Mouse (Mus musculus) kidney, postnatal 4 days (tissue): ENCODE results near the gene Nexmif.
"Not testable (repeated sequence)": the region's sequence is repeated elsewhere in the genome, so short reads cannot be mapped to it uniquely, and the experiment has no call there.

ENCODE experiments used
- DNase-seq, 2 experiments: peaks; one replicate each; pipeline ENCODE4 v3.0.0; 2021; ENCODE audit warnings: mixed read lengths in 2 of 2

The Nexmif gene

DNA sequence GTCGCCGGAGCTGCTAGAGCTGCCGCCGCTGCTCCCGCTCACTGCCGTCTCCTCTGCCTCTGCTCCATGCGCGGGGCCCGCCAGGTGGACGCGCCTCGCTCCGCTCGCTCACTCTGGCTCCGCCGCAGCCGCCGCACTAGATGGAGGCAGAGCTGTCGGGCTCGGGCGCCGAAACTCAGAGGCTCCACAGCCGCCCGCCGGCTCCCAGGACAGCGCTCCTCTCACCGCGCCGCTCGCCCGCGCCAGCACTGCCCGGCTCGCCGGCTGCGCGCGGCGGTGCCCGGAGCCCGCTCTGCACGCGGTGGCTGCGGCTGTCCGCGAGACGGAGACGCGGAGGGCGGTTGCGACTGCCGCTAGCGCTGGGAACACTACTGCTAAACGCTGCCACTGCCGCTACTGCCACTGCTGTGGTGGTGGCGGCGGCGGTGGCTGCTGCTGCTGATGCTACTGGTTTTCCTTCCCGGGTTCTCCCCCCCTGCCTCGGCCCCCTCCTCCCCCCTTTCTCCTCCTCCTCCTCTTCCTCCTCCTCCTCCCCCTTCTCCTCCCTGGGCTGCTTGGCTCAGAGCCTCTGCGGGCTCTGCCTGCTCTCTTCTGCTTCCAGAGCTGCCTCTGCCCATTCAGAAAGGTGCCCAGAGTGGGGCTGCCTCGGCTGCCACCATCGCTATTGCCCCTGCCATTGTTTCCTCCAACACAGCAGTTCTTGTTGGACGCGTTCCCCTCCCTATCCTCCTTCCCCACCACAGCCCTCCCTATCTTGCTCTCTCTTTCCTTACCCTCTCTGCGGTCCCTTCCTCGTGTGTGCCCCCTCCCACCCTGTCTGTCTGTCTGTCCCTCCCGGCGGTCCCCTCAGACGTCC is at the start of gene Nexmif:
Gene Nexmif (minus strand): TSS at position 450 of the 856 bp plus-strand sequence.
- DNase-seq = peak; percentile 54 to 69

DNA sequence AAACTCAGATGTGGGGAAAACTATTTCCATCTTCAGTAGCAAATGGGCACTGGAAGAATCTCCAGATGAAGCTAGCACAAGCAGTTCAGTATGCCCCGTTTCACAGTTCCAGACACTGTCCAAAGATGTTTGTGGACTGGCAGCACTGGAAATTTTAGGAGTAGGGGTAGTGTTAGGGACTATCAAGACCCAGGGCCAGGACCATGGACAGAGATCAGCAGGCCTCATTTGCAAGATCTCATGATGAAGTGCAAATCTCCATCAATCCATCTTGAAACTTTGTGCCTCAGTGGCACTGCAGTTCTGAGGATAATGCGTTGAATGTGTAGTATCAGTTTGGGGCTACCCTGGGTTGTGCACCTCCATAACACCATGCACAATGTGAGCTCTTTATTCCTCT is 7.7 kb upstream of the Nexmif start:
- peak; percentile 62 to 68 for DNase-seq

DNA sequence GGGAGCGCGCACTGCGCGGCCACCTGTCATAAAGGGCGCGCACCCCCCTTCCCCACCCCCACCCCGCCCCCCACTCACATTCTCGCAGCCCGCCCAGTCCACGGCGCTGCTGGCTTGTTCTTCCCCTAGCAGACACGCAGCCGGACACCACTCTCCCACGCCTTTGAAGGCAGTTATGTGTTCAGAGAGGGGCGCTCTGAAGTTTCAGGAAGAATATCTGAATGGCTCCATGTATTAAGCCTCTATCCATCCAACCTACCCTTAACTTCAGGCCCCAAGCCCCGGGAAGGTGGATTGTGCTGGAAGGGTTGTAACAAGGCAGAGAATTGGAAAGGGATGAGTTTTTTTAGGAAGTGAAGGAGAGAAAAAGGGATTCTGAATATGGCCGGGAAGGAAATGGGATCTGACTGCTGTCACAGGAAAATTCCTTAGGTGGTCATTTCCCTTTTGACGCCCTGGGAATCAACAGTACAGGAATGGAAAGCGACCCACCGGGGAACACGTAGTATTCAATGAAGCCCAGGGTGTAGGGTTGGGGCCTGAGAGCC is 681 bp upstream of the Nexmif start:
- DNase-seq = peak; percentile 1 to 6

DNA sequence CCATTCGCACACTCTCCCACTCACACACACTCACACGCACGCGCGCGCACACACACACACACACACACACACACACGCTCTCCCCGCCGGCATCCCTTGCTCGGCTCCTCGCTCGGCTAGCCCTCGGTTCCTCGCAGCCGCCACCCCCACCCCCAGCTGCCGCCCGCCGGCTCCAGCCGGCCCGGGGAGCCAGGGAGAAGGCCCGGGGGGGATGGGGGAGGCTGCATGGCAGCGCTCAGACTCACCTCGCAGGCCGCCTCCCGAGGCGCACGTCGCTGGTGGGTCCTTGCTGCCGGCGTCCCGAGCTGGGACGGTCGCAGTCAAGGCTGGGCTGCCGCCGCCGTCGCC is 623 bp downstream of the Nexmif start:
- DNase-seq = peak in 1 of 2 experiments; percentile 38

DNA sequence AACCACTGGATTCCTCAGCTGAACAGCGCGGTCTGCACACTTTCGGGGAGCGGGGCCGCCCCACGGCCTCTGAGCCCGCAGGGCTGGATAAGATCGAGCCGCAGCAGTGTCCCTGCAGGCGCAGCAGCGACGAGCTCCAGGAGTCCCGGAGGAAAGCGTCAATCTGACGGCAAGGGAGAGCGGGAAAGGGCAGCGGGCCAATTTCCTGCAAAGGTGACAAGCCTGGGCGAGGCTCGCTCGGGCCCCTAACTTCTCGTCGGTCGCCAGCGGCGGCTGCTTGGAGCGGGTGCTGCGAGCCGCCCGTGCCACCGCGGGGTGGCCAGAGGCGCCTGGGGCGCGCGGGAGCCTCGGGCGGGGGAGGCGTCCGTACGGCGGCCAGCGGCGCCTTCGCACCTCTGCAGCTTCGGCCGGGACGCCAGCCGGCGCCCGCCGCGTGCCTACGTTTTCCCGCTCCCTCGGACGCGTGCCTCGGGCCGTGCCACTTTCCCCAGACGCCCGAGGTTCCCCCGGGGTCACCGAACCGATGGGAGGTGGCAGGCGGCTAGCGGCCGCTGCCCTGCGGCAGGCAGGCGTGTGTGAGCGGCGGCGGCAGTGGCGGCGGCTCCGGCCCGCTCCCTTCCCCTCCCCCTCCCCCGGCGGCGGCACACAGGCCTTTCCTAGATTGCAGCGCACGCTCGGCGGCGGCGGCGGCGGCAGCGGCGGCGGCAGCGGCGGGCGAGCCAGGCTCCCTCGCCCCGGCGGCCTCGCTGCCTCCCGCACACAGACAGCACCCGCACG is 1.2 kb downstream of the Nexmif start:
- DNase-seq = peak; percentile 65 to 76

DNA sequence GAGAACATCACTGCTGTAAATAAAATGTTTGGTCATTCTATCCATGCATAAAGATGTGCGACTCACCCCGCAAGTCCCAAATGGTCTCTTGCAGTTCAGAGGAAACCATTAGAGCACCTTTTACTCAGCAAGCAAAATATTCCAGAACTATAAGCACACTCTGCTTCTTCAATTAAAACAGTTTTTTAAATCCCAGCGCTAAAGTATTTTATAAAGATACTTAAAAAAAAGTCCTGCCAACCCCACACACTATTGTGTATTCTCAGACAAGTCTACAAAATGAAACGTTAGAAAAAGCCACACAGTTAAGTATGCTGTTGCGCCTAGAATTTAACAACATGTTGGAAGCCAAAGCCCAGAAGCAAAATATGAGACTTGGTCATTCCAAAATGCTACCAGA is 1.9 kb downstream of the Nexmif start:
- DNase-seq = no peak

DNA sequence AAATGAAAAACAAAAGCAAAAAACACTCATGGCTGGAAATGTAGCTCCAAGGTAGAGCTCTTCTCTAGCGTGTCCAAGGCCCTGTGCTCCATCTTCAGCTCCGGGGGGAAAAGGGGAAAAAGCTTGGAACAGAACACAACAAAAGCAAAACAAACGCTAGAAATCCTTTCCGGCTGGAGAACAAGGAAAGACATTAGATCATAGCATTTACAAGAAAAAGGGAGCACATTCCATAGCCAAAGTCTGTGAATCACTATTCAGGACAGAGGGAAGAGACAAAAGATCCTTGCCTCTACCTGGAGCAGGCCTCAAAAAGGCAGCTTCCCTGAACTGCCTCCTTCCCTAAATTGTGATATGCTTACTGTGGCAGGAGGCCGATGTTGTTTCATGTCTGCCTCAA is 4.4 kb downstream of the Nexmif start:
- no peak for DNase-seq

DNA sequence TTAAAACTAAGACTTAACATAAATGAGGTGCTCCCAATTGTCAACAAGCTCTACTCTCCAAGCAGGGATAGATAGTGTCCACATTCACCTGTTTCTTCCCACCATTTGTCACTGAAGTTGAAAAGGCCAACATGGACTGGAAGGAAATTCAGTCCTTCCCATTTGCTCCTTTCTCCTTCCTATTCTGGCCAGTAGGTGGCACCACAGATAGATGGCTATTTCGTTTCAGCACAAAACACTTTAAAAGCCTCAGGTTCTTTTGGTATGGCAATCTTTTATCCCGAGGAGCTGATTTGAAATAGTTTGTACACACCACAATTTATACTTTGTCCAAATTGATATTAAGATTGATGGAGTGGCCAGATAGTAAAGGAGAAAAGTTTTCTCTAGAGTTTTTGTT is 21.7 kb downstream of the Nexmif start:
- peak; percentile 36 to 56 for DNase-seq

DNA sequence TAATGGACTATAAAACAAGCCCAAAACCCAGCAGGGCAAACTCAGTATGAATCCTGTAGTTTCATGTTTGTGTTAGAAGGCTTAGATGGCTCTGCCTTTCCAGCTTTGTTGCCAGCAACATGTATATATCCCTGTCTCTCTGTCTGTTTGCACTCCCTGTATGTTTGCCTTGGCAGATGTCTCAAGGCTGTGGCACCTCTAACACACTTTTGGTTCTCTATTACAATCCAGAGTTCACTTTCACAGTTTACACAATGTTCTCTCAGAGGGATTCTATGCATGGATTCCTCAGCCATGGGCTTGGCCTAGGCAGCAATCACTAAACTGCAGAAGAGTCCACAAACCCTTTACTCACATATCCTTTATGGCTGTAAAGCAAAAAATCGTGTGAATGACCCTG is 50.9 kb downstream of the Nexmif start:
- DNase-seq = no peak

DNA sequence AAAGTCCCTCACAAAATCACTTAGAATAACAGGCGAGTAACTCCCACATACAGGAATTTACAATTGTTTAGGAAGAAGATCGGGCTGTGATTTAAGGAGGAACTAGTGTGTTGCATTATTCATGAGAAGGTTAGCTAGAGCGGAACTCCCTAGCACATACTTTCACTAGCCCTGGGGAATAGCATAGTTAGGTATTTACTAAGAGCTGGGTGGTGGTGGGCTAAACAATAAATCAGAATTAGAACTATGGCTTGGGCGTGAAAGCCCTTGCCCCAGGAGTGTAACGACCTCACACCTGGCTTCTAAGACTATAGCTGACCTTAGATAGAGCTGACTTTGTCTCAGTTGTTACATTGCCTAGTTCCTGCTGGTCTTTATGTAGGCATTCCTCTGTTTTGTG is 85.7 kb downstream of the Nexmif start:
- DNase-seq = not testable (repeated sequence)

DNA sequence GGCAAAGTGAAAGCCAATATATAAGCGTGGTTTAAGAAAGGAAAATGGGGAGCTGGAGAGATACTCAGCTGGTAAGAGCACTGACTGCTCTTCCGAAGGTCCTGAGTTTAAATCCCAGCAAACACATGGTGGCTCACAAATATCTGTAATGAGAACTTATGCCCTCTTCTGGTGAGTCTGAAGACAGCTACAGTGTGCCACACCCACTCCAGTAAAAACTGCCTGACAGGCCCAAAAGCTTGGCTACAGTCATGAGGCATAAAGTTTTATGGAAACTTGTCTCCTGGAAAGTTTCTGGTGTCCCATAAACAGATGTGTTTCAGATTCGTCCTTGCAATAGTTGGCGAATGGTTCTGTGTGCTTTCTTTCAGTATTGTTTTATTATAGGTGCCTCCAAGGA is 86.4 kb downstream of the Nexmif start:
- DNase-seq = no peak

DNA sequence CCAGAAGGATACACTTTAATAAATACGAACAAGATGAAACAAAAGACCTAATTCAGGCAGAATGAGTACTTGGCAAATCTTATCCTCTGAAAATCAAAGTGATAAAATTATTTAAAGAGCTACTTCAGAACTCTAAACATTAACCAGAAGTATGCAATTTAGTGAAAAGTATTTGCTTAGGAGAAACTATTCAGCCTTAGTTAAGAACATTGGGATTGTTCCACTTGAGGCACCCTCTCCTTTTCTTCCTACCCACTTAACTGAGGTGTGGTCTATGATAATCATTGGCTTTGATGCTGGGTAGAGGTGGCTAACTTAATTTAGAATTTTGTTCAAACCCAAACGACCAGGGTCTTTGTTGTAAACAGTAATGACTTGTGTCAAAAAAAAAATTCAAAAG is 146.1 kb downstream of the Nexmif start:
- no peak for DNase-seq

DNA sequence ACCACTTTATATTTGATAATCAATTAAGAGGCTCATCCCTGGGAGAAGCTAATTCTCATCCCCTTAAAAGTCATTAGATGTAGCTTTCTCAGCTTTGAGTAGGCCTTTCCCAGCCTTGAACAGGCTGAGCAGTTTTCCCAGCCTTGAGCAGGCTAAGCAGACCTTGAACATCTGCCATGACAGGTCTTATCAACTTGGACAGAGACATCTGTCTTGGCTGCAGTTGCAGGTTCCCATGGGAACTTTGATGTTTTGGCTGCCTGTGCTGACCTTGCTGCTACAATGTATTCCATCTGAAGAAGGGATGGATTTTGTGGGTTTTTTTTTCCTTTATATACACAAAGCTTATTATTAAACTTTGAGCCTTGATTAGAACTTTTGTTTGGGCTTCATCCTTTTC is 160.7 kb downstream of the Nexmif start:
- no peak for DNase-seq

DNA sequence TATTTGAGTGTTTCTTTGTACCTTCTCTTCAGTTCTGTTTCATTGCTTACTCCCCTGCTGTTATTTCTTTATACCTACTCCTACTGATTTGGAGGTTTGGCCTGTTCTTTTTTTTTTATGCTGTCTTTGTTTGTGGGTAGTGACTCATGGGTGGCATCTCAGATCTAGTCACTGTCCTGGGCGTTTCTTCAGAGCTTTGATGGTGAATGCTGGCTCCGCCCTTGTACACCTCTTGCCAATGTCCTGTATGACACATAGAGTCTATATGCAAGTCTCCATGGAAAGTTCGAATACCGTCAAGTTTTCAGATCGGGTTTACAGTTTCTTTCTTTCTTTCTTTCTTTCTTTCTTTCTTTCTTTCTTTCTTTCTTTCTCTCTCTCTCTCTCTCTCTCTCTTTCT is 167.1 kb downstream of the Nexmif start:
- DNase-seq = no peak

DNA sequence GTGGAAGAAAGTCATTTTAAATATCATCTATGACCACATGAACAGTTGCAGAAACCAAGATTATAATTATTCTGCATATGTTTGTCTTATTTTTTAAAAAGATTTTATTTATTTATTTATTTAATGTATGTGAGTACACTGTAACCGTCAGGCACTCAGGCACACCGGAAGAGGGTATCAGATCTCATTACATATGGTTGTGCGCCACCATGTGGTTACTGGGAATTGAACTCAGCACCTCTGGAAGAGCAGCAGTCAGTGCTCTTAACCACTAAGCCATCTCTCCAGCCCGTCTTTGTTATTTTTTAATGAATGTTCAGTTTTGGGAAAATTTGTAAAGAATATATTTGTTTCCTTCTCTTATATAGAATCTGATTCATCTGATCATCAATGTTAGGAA is 168.2 kb downstream of the Nexmif start:
- DNase-seq = peak; percentile 4 to 15
